Mouse (Mus musculus) MEL (cell line): Measurements from ENCODE around the gene Utrn. TPM values are rescaled to one million over a fixed set of nuclear protein-coding genes. Genes with fewer than 3 reads are reported as not detected.

Source experiments
- DNase-seq: peaks from one replicate; pipeline ENCODE4 v3.0.0; 2011; ENCODE audit warnings: low read depth, low spot score
- H3K27ac ChIP-seq: 2 replicates; pipeline ENCODE4 v1.5.1; 2012; ENCODE audit warnings: low read depth, mild to moderate bottlenecking, control low read depth, low read length, moderate library complexity; ENCODE audit not compliant: control insufficient read depth
- H3K27me3 ChIP-seq, 2 experiments: fragments of 150-350 bp in 1 of 2; sonication (generic) in 1 of 2; 2 replicates each; pipeline ENCODE4 v1.6.1; 2012; ENCODE audit warnings: low read length in 2 of 2, mild to moderate bottlenecking in 2 of 2, improper control_type of control experiment in 1 of 2, moderate library complexity in 1 of 2; ENCODE audit not compliant: insufficient read depth in 2 of 2, control insufficient read depth in 1 of 2
- H3K36me3 ChIP-seq, 2 experiments: 2 replicates each; pipeline ENCODE4 v1.6.1; 2012 to 2014; ENCODE audit warnings: low read length in 2 of 2, improper control_type of control experiment in 1 of 2, inconsistent platforms in 1 of 2, mild to moderate bottlenecking in 1 of 2; ENCODE audit not compliant: insufficient read depth in 2 of 2, control insufficient read depth in 1 of 2
- H3K4me1 ChIP-seq, 2 experiments: fragments of 150-350 bp in 1 of 2; sonication (generic) in 1 of 2; 2 replicates each; pipeline ENCODE4 v1.6.1; 2012; ENCODE audit warnings: low read length in 2 of 2, improper control_type of control experiment in 1 of 2, mild to moderate bottlenecking in 1 of 2; ENCODE audit not compliant: insufficient read depth in 2 of 2, control insufficient read depth in 1 of 2
- H3K4me3 ChIP-seq, 2 experiments: fragments of 150-350 bp in 1 of 2; sonication (generic) in 1 of 2; 2 replicates each; pipeline ENCODE4 v1.5.1; 2012; ENCODE audit warnings: low read depth in 2 of 2, low read length in 2 of 2, mild to moderate bottlenecking in 2 of 2, moderate library complexity in 2 of 2, control low read depth in 1 of 2, improper control_type of control experiment in 1 of 2; ENCODE audit not compliant: control insufficient read depth in 1 of 2, insufficient read depth in 1 of 2
- H3K79me2 ChIP-seq: 2 replicates; pipeline ENCODE4 v1.6.1; 2012; ENCODE audit warnings: mild to moderate bottlenecking, low read length, moderate library complexity; ENCODE audit not compliant: control insufficient read depth, poor library complexity, insufficient read depth
- H3K9ac ChIP-seq: 2 replicates; pipeline ENCODE4 v1.6.1; 2012; ENCODE audit warnings: low read depth, mild to moderate bottlenecking, control low read depth, low read length, moderate library complexity; ENCODE audit not compliant: control insufficient read depth, poor library complexity, severe bottlenecking
- H3K9me3 ChIP-seq: fragments of 150-350 bp; sonication (generic); replicated peaks from 2 replicates; pipeline ENCODE4 v1.6.1; 2012; ENCODE audit warnings: mild to moderate bottlenecking, low read length, improper control_type of control experiment, moderate library complexity; ENCODE audit not compliant: insufficient read depth
- CHD2 ChIP-seq: IDR thresholded peaks from 2 replicates; pipeline ENCODE4 v1.6.1; 2011; ENCODE audit warnings: low read length, improper control_type of control experiment
- CTCF ChIP-seq, 3 experiments: IDR thresholded peaks in 2 of 3; conservative IDR thresholded peaks in 1 of 3; 2 replicates each; pipeline ENCODE4 v1.5.1; 2011 to 2012; ENCODE audit warnings: low read length in 3 of 3, low read depth in 2 of 3, mild to moderate bottlenecking in 2 of 3, improper control_type of control experiment in 1 of 3, inconsistent platforms in 1 of 3, mixed read lengths in 1 of 3, moderate library complexity in 1 of 3; ENCODE audit not compliant: control insufficient read depth in 1 of 3, insufficient read depth in 1 of 3, poor library complexity in 1 of 3, severe bottlenecking in 1 of 3
- E2F4 ChIP-seq: IDR thresholded peaks from 2 replicates; pipeline ENCODE4 v1.6.1; 2011; ENCODE audit warnings: low read depth, low read length, improper control_type of control experiment, borderline replicate concordance
- ELF1 ChIP-seq: IDR thresholded peaks from 2 replicates; pipeline ENCODE4 v1.6.1; 2014; ENCODE audit warnings: low read depth, mild to moderate bottlenecking, inconsistent platforms, low read length, improper control_type of control experiment, moderate library complexity
- EP300 ChIP-seq, 2 experiments: IDR thresholded peaks; 2 replicates each; pipeline ENCODE4 v1.6.1; 2011; ENCODE audit warnings: improper control_type of control experiment in 2 of 2, low read length in 2 of 2, low read depth in 1 of 2, mild to moderate bottlenecking in 1 of 2
- HCFC1 ChIP-seq: IDR thresholded peaks from 2 replicates; pipeline ENCODE4 v1.6.1; 2012; ENCODE audit warnings: low read depth, mild to moderate bottlenecking, inconsistent platforms, low read length, improper control_type of control experiment, moderate library complexity
- JUND ChIP-seq: IDR thresholded peaks from 2 replicates; pipeline ENCODE4 v1.6.1; 2011; ENCODE audit warnings: low read depth, mild to moderate bottlenecking, improper control_type of control experiment, low read length
- KAT2A ChIP-seq: conservative IDR thresholded peaks from 2 replicates; pipeline ENCODE4 v1.6.1; 2012; ENCODE audit warnings: low read depth, low read length, improper control_type of control experiment, inconsistent platforms
- MAFK ChIP-seq: IDR thresholded peaks from 2 replicates; pipeline ENCODE4 v1.6.1; 2011; ENCODE audit warnings: low read depth, mild to moderate bottlenecking, low read length, improper control_type of control experiment, borderline replicate concordance
- MAX ChIP-seq: IDR thresholded peaks from 2 replicates; pipeline ENCODE4 v1.6.1; 2011; ENCODE audit warnings: low read length, improper control_type of control experiment
- MAZ ChIP-seq: IDR thresholded peaks from 2 replicates; pipeline ENCODE4 v1.6.1; 2012; ENCODE audit warnings: low read depth, mild to moderate bottlenecking, inconsistent platforms, low read length, improper control_type of control experiment
- MEF2A ChIP-seq: IDR thresholded peaks from 2 replicates; pipeline ENCODE4 v1.6.1; 2014; ENCODE audit warnings: low read depth, mild to moderate bottlenecking, inconsistent platforms, low read length, improper control_type of control experiment; ENCODE audit not compliant: poor library complexity, insufficient replicate concordance, severe bottlenecking; ENCODE audit errors: extremely low read depth
- MXI1 ChIP-seq: IDR thresholded peaks from 2 replicates; pipeline ENCODE4 v1.6.1; 2011; ENCODE audit warnings: mild to moderate bottlenecking, low read depth, low read length, improper control_type of control experiment
- NELFE ChIP-seq: IDR thresholded peaks from 2 replicates; pipeline ENCODE4 v1.6.1; 2011; ENCODE audit warnings: low read depth, low read length, improper control_type of control experiment
- POLR2A ChIP-seq, 2 experiments: IDR thresholded peaks; 2 replicates each; pipeline ENCODE4 v1.6.1; 2011 to 2012; ENCODE audit warnings: low read length in 2 of 2, mild to moderate bottlenecking in 2 of 2, control low read depth in 1 of 2, improper control_type of control experiment in 1 of 2, low read depth in 1 of 2, moderate library complexity in 1 of 2; ENCODE audit not compliant: control insufficient read depth in 1 of 2, insufficient read depth in 1 of 2, poor library complexity in 1 of 2
- POLR2AphosphoS2 ChIP-seq: IDR thresholded peaks from 2 replicates; pipeline ENCODE4 v1.6.1; 2011; ENCODE audit warnings: low read length, improper control_type of control experiment
- POLR2AphosphoS5 ChIP-seq: IDR thresholded peaks from 2 replicates; pipeline ENCODE4 v1.6.1; 2012; ENCODE audit warnings: low read depth, borderline replicate concordance, mild to moderate bottlenecking, inconsistent platforms, low read length, moderate library complexity, mixed read lengths
- RCOR1 ChIP-seq: IDR thresholded peaks from 2 replicates; pipeline ENCODE4 v1.6.1; 2012; ENCODE audit warnings: low read depth, mild to moderate bottlenecking, inconsistent platforms, low read length, improper control_type of control experiment
- TAL1 ChIP-seq: IDR thresholded peaks from 2 replicates; pipeline ENCODE4 v1.6.1; 2012; ENCODE audit warnings: mild to moderate bottlenecking, inconsistent platforms, low read length, moderate library complexity, mixed read lengths
- TBP ChIP-seq: IDR thresholded peaks from 2 replicates; pipeline ENCODE4 v1.8.0; 2011; ENCODE audit warnings: low read depth, low read length, improper control_type of control experiment
- TCF12 ChIP-seq: IDR thresholded peaks from 2 replicates; pipeline ENCODE4 v1.6.1; 2014; ENCODE audit warnings: low read depth, mild to moderate bottlenecking, inconsistent platforms, low read length, improper control_type of control experiment, moderate library complexity
- UBTF ChIP-seq: IDR thresholded peaks from 2 replicates; pipeline ENCODE4 v1.6.1; 2012; ENCODE audit warnings: low read depth, mild to moderate bottlenecking, inconsistent platforms, low read length, improper control_type of control experiment, moderate library complexity, borderline replicate concordance; ENCODE audit not compliant: insufficient read depth
- USF1 ChIP-seq: IDR thresholded peaks from 2 replicates; pipeline ENCODE4 v1.6.1; 2014; ENCODE audit warnings: low read depth, mild to moderate bottlenecking, inconsistent platforms, low read length, improper control_type of control experiment, moderate library complexity
- USF2 ChIP-seq, 2 experiments: IDR thresholded peaks; 2 replicates each; pipeline ENCODE4 v1.6.1; 2011 to 2012; ENCODE audit warnings: improper control_type of control experiment in 2 of 2, low read length in 2 of 2, borderline replicate concordance in 1 of 2, inconsistent platforms in 1 of 2, low read depth in 1 of 2, mild to moderate bottlenecking in 1 of 2; ENCODE audit not compliant: insufficient read depth in 1 of 2
- ZC3H11A ChIP-seq: IDR thresholded peaks from 2 replicates; pipeline ENCODE4 v1.6.1; 2012; ENCODE audit warnings: low read depth, mild to moderate bottlenecking, inconsistent platforms, low read length, improper control_type of control experiment
- ZKSCAN1 ChIP-seq: IDR thresholded peaks from 2 replicates; pipeline ENCODE4 v1.6.1; 2012; ENCODE audit warnings: low read depth, mild to moderate bottlenecking, inconsistent platforms, low read length, improper control_type of control experiment, moderate library complexity
- ZNF384 ChIP-seq: IDR thresholded peaks from 2 replicates; pipeline ENCODE4 v1.6.1; 2012; ENCODE audit warnings: low read depth, mild to moderate bottlenecking, inconsistent platforms, low read length, improper control_type of control experiment
- polyA plus RNA-seq, 2 experiments: library from polyadenylated mRNA; stranded (reverse) in 1 of 2; unstranded in 1 of 2; fragments of >175 nt in 1 of 2; fragments of >200 nt in 1 of 2; gene quantifications; 2 replicates each; pipeline versions ENCODE4 v1.2.1 to v1.2.4; 2012; ENCODE audit warnings: low replicate concordance in 2 of 2, low read depth in 1 of 2; ENCODE audit not compliant: insufficient read length in 2 of 2, insufficient read depth in 1 of 2, missing spikeins in 1 of 2
- total RNA-seq: library from RNA; depleted of rRNA; stranded (reverse); fragments of 300-350 nt; gene quantifications from 2 replicates; pipeline ENCODE4 v1.2.3, GENCODE M21; 2012

Utrn gene
- total and polyA plus RNA-seq, 3 experiments = 2.3 to 4.3 TPM; not detected in 1

- Histone ChIP-seq H3K4me3 (no peak overlapping the region), H3K79me2 (no peaks in the 10 kb centered on the region; the same call in 1 of the 2 replicates), H3K27ac (no peak overlapping the region), H3K36me3 (peaks cover 0 to 4% of the 10 kb centered on the region in 2 experiments; a peak in 2 of 4 replicates), H3K9ac (no peak overlapping the region), H3K9me3 (no peaks in the 10 kb centered on the region), H3K4me1 (peaks cover 0 to 6% of the 10 kb centered on the region in 2 experiments; a peak in 3 of 4 replicates), H3K27me3 (no peaks in the 10 kb centered on the region)
- TF ChIP-seq TBP (no peak), JUND (no peak), POLR2A (IDR thresholded peaks at IDR 0.05; ENCODE audit: control insufficient read depth in 1 of 2, insufficient read depth in 1 of 2, low read depth in 1 of 2, low read length in 2 of 2, poor library complexity in 1 of 2) (no peak), RCOR1 (no peak), ZC3H11A (no peak), ZKSCAN1 (no peak), KAT2A (no peak), USF2 (IDR thresholded peaks at IDR 0.05; ENCODE audit: borderline replicate concordance in 1 of 2, insufficient read depth in 1 of 2, low read depth in 1 of 2, low read length in 2 of 2) (no peak), MAZ (no peak), CTCF (IDR thresholded peaks at IDR 0.05 in 2 of 3, conservative IDR thresholded peaks at IDR 0.05 in 1 of 3; ENCODE audit: control insufficient read depth in 1 of 3, insufficient read depth in 1 of 3, low read depth in 2 of 3, low read length in 3 of 3, poor library complexity in 1 of 3, severe bottlenecking in 1 of 3) (no peak), ZNF384 (no peak), POLR2AphosphoS5 (no peak), HCFC1 (no peak), EP300 (IDR thresholded peaks at IDR 0.05; ENCODE audit: low read depth in 1 of 2, low read length in 2 of 2) (no peak), E2F4 (no peak), TCF12 (no peak), MAX (no peak), MEF2A (no peak)
- DNase-seq = no peak
These were observed 45.0 kb upstream of the Utrn start for GRCm38 (mm10) chr10:12914203-12914602.

DNA sequence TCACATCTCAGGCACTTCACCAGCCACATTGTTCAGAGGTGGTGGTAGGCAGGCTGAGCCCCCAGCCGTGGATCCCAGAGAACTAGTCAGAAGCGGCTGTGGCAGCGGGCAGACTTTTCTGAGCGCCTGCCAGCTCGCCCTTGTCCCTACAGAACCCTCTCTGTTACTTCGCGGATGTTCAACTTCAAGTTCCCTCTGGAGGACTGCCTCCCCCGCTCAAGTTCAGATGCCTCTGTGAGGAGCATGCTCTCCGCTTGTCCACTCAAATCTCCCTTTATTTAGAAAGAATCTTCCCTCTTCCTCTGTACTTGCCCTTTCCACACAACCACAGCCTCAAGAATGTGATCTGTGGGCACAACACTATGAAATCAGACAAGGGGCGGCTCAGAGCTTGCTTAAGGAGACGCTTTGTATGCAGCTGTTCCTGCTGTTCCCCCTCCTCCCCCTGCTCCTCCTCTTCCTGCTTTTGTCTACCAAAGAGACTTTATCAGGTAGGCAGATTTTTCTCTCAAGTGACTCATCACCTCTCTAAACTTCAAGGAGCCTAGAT is 42.9 kb upstream of the Utrn start:
- H3K27ac ChIP-seq = peak overlapping the region; percentile 84
- H3K4me3 ChIP-seq = peak overlapping the region; percentile 64 to 72
- H3K9ac ChIP-seq = peak overlapping the region; percentile 65
- no peaks in the 10 kb centered on the region for H3K27me3 ChIP-seq
- H3K79me2 ChIP-seq = no peaks in the 10 kb centered on the region; the same call in 1 of the 2 replicates
- H3K36me3 ChIP-seq = peaks cover 0 to 4% of the 10 kb centered on the region in 2 experiments; a peak in 2 of 4 replicates
- peak; percentile 91 for DNase-seq
- peaks cover 0 to 6% of the 10 kb centered on the region in 2 experiments; a peak in 3 of 4 replicates for H3K4me1 ChIP-seq
- H3K9me3 ChIP-seq = no peaks in the 10 kb centered on the region
- TF ChIP-seq TAL1 (no peak), E2F4 (no peak), MAFK (no peak), MAX (0 out of 2 replicates have a peak, but pooled peaks have one; percentile 40), ELF1 (peak; percentile 72; the same call in 1 of the 2 replicates), MAZ (peak; percentile 65; the same call in 1 of the 2 replicates), CHD2 (no peak), POLR2AphosphoS2 (no peak), ZNF384 (no peak), HCFC1 (peak; percentile 14; the same call in 1 of the 2 replicates), USF2 (IDR thresholded peaks at IDR 0.05; ENCODE audit: borderline replicate concordance in 1 of 2, insufficient read depth in 1 of 2, low read depth in 1 of 2, low read length in 2 of 2) (no peak), NELFE (peak; percentile 52), POLR2A (IDR thresholded peaks at IDR 0.05; ENCODE audit: control insufficient read depth in 1 of 2, insufficient read depth in 1 of 2, low read depth in 1 of 2, low read length in 2 of 2, poor library complexity in 1 of 2) (peak in 1 of 2 experiments; percentile 74; a peak in 2 of 4 replicates), TBP (0 out of 2 replicates have a peak, but pooled peaks have one; percentile 41), MXI1 (0 out of 2 replicates have a peak, but pooled peaks have one; percentile 38), USF1 (no peak), KAT2A (no peak), JUND (peak; percentile 82; the same call in 1 of the 2 replicates), CTCF (IDR thresholded peaks at IDR 0.05 in 2 of 3, conservative IDR thresholded peaks at IDR 0.05 in 1 of 3; ENCODE audit: control insufficient read depth in 1 of 3, insufficient read depth in 1 of 3, low read depth in 2 of 3, low read length in 3 of 3, poor library complexity in 1 of 3, severe bottlenecking in 1 of 3) (no peak), UBTF (no peak)
